Comparison of ENCODE assay signal across 8 mouse cellular contexts in genomic region chr17:83861444-83862133, GRCm38 (mm10). TPM values are rescaled to one million over a fixed set of nuclear protein-coding genes. Genes with fewer than 3 reads are reported as not detected.
DNase-seq lines count a peak whose midpoint lies in the region; ATAC-seq and TF ChIP-seq lines count a peak whose summit lies in the region.

No protein-coding gene starts in this region.

- no peaks in the 10 kb centered on the region; the same call in 1 of the 2 replicates for H3K4me1 ChIP-seq in cortical plate, adult 2 months (ENCODE audit: control insufficient read depth, insufficient read depth, low read length)

- peak overlapping the region; percentile 90 for H3K27ac ChIP-seq in cortical plate, adult 2 months (ENCODE audit: insufficient read depth, low read length)

- intact Hi-C loops in left cerebral cortex, postnatal 10 days (cut with DNase I), result no loop called here

- no peak; the same call in none of the 2 replicates for TF ChIP-seq POLR2A in cortical plate, adult 2 months (IDR thresholded peaks at IDR 0.05; ENCODE audit: extremely low read depth, insufficient read depth, low read length)

- peak; percentile 96 for DNase-seq in gastrocnemius, postnatal 10 days
- DNase-seq in left cerebral cortex, postnatal 10 days (ENCODE audit: extremely low spot score in 1 of 2, low spot score in 2 of 2), result peak; percentile 94 to 95
- DNase-seq in right cerebral cortex, postnatal 25 days, result peak; percentile 97
- DNase-seq in urinary bladder, postnatal 4 days (ENCODE audit: low spot score in 2 of 2), result peak; percentile 92 to 97

- TF ChIP-seq CTCF in cortical plate, adult 2 months (IDR thresholded peaks at IDR 0.05; ENCODE audit: extremely low read depth, insufficient read depth, low read length), result no peak

- ATAC-seq in activated CD4-positive, CD25-positive, alpha-beta regulatory T cell, adult 4 months, result peak; percentile 82
- ATAC-seq in inflammation-experienced regulatory T-cells, adult 6 months, result peak; percentile 83
- ATAC-seq in megakaryocyte-erythroid progenitor cell, adult 5-6 weeks (replicated peaks; ENCODE audit: low FRiP score, low TSS enrichment, poor library complexity, severe bottlenecking), result peak; percentile 66

- H3K4me3 ChIP-seq in cortical plate, adult 2 months (ENCODE audit: insufficient read depth, low read length), result peak overlapping the region; percentile 89

RNA-seq across cellular contexts. Expression of gene Haao, which starts 13.8 kb away (rescaled TPM):
- polyA plus RNA-seq in activated CD4-positive, CD25-positive, alpha-beta regulatory T cell, adult 4 months (2017; shearing (Covaris generic)), result 1 to 10 TPM; 1.3 to 3.2 TPM
- 0.28 and 0.88 TPM in 2 replicates for polyA plus RNA-seq in cortical plate, adult 2 months (2012; rRNA removed)
- under 1 TPM in 1 of 2 experiments, not detected in 1; 0.16 TPM for total RNA-seq in gastrocnemius, postnatal 10 days (2021)
- 1 to 10 TPM in 2 of 3 experiments, under 1 TPM in 1; 0.89 to 4.4 (median 1.1) TPM for polyA plus RNA-seq in inflammation-experienced regulatory T-cells, adult 6 months (2017; shearing (Covaris generic))
- total RNA-seq in left cerebral cortex, postnatal 10 days (2021), result not detected
- 1.6 and 3.9 TPM in 2 replicates for total RNA-seq in megakaryocyte-erythroid progenitor cell, adult 5-6 weeks (2014; fragmentation: Nextera tagmentation)
- 3.2 and 3.9 TPM in 2 replicates for total RNA-seq in megakaryocyte-erythroid progenitor cell, adult 5-6 weeks (2017)

Comparison
In these comparisons a context has a peak if more than half of its experiments do, and no peak if none do; other contexts are left out.
1. Peak in every context shown above with its lines: DNase-seq, ATAC-seq, H3K4me3 ChIP-seq and H3K27ac ChIP-seq.